Mouse (Mus musculus): ENCODE measurements around the gene Sppl3.
"Not testable (repeated sequence)": the region's sequence is repeated elsewhere in the genome, so short reads cannot be mapped to it uniquely, and the experiment has no call there.

Sppl3 gene

DNA sequence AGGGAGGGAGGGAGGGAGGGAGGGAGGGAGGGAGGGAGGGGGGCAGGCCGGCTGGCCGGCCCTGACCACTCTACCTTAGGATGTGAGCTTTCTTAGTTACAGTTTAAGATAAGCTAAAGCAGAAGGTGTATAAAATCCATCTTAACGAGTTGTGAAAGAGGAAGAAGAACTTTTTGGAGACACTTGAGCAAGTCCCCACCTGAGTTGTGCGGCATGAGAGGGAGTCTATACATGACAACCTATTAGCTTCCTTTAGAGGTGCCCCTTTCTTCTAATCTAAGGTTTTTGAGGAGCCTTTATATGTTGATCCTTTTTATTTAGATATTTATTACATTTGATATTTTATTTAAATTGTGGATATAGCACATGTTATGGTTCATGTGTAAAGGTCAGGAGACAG is 32.7 kb downstream of the Sppl3 start:
- no peak for DNase-seq

DNA sequence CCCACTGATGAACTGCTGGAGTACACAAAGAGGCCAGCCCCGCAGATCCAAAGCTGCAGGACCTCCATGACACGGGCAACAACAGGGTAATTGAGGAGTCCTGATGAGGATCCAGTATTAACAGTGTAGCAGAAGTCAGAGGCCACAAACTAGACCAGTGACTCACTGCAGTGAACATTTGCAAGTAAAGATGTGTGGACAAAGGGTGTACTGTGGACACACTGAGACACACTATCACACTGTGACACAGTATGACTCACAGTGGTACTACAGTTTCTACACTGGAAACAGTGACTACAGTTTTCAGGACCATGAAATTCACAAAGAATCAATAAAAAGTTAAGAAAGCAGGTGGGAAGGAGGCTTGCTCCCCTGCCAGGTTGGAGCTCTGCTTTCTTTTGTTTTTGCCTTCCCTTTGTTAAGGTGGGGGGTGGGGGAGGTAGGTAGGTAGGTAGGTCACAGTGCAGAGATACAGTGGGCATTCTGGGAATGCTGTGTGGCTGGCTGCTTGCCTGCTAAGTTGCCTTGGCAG is 34.3 kb downstream of the Sppl3 start:
- DNase-seq = no peak

DNA sequence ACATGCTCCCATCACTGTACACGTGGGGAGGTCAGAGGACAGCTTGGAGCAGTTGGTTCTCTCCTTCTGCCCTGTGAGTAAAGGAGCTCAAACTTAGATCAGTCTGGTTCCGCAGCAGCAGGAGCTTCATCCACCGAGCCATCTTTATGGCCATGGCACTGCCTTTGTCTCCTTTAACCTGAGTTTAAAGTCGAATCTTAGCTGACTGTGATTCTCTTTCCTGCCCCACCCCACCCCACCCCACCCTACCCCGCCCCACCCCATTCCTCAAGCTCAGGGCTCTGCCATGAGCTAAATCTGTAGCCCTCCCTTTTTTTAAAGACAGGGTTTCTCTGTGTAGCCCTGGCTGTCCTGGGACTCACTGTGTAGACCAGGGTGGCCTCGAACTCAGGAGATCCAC is 38.8 kb downstream of the Sppl3 start:
- no peak for DNase-seq

DNA sequence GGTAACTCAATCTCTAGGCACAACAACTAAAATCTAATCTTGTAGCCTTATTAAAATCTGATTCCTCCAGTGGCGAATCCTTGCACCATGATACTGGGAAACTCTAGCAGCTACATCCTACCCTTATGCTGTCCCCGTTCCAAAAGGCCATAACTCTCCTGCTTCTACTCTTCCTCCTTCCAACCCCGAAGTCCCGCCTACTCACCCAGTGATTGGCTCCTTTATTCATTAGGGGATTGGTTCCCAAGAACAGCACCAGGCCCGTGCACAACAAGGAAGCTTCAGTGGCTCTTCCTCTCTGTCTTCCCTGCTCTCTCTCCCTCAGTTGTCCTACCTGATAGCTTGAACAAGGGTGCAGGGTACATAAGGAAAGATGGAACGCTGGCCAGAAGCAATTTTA is 39.8 kb downstream of the Sppl3 start:
- no peak for DNase-seq

DNA sequence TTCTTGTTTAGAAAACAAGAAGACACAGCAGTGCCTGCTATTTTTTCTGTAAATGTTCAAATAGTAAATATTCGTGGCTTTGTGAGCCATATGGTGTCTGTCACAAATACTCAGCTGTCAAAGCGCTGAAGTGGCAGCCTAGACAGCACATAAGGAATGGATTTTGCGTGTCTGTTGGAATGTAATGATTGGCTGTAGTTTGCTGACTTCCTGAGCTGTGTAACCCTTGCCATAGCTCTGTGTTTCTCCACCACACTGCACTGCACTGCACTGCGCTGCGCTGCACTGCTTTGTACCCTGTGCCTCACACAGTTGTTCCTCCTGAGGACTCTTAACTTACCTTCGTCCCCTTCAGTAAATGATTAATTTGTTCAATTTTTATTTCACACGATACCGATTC is 41.6 kb downstream of the Sppl3 start:
- no peak for DNase-seq

DNA sequence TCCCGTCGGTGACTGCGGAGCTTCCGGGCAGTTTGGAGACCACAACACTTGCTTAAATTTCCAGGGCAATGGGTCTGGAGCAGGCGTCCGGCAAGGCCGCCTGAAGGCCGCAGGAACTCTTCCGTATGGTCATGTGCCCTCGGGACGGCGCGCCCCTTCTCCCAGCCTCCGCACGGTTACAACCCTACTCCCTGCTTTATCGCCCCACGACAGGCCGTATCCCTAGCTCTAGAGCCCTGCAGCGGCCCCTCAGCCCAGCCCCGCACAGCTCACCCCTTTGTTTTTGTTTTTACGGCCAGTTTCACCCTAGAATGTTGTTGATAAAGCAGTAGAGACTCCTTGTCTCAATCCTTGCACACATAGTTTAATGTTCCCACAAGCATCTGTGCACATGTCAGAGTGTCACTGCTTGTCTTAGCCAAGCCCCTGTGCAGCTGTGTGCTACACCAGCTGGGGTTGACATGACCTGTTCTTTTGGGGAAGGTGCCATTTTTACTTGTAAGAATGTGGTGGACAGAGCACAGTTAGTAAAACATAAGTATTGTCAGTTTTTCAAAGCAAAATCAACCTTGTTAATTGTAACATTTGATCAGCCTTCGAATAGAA is 43.0 kb downstream of the Sppl3 start:
- DNase-seq = no peak

DNA sequence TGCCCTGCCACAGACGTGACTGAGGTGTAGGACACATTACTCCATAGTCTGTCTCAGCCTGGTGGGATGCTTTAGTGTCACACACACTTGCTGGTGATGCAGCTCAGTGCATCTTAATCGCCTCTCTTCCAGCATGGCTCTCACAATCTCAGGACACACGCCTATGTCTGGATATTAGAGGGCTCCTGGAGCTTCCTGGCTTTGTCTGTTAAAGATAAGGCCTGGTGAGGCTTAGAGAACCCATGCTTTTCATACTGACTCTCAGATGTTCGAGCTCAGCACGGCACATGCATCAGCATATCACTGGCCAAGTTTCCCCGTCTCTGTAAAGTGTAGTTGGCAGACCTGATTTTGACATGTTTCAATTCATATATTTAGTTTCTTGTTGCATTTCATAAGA is 44.5 kb downstream of the Sppl3 start:
- DNase-seq = no peak

DNA sequence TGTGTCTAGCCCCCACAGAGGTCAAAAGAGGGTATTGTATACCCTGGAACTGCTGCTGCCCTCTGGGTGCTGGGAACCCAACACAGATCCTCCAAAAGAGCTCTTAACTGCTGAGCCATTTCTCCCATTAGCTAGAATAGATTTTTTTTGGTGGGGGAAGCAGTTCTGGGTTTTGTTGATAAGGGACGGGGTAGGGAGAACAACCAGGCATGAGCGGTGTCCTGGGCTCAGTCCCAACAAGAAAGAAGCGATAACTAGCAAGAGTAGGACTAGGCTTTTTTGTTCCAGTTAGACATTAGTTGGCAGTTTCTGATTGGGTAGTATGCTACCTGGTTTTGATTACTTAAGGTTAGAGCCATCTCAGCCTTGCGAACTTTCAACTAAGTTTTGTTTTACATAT is 46.2 kb downstream of the Sppl3 start:
- DNase-seq = no peak

DNA sequence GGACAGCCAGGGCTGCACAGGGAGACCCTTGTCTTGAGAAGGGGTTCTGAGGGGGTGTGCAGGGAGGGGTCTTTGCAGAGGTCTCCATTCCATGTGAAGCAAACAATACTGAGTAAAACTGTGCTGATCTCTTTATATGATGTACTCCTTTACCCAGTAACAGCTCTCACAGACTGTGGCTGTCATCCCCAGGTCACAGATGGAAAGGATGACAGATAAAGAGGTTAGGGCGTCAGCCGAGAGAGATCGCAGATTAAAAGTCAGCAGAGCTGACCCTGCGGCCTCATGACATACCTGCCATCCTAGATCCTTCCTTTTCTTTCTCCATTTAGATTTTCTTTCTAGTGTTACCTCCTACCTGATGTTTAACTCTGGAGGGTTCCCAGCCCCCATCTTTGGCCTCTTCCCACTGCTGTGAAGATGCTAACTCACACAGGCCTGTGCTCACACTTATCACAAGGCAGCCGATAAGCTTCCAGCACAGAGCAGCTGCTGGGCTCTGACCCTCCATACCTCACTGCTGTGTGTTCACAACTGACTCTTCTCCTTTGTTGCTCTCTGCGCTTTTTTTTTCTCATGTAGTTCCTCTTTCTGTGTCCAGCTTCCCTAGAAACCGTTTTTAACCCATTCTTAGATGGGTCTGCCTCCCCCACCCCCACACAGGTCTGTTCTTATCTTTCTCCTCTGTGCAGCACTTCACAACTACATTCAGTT is 47.8 kb downstream of the Sppl3 start:
- DNase-seq = no peak

DNA sequence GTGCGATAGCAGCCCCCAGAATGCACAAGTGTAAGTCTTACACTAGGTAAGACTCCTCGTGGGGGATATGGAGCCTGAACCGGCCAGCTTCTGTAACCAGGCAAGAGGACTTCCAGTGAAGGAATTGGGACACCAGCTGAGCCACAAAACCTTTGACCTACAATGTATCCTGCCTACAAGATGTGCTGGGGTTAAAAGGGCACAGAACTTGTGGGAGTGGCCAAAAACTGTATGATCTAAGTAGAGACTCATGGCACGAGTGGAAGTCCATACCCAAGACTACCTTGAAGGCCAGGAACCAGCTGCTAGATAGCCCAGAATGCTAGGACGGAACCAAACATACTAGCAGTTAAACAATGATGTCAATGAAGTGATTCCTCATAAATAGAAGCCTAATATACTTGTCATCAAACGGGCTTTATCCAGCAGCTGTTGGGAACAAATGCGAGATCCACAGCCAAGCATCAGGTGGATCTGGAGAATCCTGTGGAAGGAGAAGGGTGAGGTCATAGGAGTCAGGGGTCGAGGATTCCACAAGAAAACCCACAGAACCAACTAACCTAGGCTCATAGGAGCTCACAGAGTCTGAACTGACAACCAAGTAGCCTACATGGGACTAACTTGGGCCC is 49.2 kb downstream of the Sppl3 start:
- no peak for DNase-seq

DNA sequence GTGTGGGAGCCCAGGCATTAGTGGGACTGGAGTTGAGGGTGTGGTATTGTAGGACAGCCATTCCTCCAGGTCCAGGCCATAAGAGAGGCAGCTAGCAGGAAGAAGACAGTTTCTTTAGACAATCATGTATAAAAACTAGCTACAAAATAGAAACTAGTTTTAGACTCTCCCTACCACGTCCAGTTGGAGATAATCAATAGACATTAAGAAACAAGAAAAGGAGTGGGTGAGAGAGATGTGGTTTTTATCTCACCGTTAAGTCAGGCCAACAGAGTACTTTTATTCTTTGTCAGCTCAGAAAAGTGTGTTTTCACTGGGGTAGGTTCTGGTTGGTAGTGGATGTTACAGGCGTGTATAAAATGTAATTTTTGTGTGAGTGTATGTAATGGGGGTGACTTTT is 50.0 kb downstream of the Sppl3 start:
- no peak for DNase-seq

DNA sequence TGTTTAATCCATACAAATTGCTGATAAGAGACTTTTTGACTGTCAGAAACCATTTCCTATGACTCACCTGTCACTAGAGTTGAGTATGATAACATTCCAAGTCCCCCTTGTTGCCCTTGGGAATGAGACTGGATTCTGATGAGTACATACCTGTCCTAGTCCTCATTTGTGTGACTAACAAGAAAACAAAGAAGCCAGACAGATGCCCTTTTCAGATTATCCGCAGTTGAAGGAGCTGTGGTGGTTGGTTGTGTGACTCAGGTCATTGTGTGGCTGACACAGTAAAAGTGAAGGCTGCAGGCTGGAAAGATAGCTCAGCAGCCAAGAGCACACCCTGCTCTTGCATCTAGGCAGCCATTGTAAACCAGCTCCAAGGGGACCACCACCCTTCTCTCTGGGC is 51.6 kb downstream of the Sppl3 start:
- no peak for DNase-seq

DNA sequence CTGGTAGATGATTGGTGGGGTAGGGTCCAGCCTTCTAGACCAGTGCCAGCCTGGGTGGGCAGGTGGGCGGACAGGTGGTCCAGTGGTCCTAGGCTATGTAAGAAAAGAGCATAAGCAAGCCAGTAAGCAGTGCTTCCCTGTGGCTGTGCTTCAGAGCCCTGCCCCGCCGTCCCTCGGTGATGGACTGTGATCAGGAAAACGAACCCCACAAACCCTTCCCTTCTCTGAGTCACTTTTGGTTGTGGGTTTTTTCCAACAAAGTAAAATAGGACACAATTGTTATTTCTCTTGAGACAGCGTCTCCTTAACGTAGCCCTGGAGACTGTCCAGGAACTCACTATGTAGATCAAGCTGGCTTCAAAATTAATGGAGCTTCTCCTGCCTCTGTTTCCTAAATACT is 52.5 kb downstream of the Sppl3 start:
- no peak for DNase-seq

DNA sequence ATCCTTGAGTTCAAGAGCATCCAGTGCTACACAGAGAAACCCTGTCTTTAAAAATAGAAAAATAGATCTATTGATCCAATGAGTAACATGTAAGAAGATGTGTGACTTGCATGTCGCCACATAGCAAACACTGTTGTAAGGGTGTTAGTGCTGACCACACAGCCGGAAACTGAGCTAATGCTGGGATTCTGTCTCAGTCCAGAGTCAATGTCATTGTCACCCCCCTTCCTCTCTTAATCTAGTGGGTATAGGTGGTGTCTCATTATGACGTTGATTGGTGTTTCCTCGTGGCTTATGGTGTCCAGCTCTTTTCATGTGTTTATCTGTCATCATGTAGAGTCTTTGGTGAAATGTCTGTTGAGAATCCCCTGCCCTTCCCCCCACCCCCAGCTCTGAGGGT is 55.3 kb downstream of the Sppl3 start:
- no peak for DNase-seq

DNA sequence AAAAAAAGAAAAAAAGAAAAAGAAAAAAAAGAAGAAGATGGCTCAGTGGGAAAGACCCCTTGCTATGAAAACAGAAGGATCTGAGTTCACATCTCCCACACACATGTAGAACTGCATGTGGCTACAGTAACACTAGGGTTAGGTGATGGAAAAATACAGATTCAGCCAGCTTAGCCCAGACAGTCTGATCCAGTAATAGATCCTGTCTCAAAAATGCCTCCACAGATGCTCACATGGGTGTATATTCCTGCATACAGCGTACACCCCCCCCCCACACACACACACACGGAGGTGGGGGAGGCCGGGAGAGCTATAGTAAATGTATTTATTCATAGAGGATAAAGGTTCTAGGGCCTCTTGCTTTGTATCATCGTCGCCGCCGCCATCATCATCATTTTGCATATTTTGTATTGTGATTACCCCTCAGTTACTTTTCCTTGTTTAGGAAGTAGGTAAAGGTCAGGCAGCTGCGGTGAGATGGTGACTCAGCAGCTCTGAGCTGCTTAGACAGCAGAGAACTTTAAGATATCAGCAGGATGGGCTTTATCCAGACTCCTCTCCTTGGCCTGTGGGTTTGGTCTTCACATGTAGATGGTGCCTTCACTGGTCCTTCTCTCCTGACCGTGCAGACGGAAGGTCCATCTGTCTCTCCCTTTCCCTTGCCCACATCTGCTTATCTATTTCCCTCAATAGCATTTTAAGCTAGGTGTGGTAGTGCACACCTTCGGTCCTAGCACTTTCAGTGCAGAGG is 57.9 kb downstream of the Sppl3 start:
- DNase-seq = no peak

DNA sequence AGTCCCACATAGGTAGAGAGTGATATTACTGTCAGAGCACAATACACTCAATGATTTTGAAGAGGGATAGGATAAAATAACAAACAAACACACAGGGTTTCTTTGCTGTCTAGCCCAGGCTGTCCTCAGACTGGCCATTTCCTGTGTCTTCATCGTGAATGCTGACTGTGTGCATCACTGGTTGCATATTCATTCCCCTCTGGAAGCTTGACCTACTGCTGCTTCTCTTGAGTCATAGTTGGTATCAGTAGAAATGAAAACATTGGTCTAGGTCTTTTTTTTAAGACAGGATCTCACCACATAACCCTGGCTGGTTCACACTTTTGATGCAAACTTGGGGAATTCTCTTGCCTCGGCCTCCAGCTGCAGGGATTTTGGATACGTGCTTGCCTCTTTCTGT is 58.7 kb downstream of the Sppl3 start:
- no peak for DNase-seq

DNA sequence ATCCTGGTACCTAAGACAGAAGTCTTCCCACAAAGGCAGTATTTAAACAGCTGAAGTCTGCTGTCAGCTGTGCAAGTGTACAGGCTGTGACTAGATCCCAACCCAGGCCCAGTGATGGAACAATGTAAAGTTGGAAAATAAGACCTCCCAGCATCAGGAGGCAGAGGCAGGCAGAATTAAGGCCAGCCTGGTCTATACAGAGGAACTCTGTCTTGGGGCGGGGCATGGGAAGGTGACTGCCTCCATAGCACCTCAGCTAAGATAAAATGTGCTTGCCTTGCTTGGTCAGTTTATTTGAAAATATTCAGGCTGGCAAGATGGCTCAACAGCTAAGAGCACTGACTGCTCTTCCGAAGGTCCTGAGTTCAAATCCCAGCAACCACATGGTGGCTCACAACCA is 59.5 kb downstream of the Sppl3 start:
- DNase-seq = no peak

DNA sequence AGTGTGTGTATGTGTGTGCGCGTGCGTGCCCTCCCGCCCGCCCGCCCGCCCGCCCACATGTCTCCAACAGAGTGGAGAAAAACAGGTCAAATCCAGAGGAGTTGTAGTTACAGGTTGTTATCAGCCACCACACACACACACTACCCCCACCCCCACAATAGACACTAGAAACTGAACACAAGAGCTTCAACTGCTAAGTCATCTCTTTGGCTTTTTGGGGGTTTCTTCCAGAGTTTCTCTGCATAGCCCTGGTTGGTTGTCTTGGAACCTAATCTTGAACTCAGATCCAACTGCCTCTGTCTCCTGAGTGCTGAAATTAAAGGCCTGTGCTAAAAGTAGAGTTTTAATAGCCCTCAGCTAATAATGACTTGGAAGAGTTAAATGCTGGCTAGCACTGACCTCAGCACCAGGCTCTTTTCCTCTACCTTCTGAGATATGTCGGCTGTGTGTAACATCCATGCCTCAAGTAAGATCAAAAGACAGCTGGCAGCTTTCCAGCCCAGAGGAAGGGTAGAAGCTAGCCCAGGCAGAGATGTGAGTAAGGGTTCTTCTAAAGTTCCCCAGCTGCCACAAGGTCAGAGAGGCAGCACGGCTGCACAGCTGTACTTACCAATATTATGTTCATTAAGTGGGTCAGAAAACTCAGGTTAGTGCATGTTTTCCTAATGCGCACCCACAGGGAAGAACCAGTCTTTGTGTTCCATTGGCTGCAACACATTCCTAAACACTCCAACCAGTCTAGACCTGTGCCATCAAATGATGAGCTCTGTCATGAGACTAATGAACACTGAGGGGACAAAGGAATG is 60.4 kb downstream of the Sppl3 start:
- no peak for DNase-seq

DNA sequence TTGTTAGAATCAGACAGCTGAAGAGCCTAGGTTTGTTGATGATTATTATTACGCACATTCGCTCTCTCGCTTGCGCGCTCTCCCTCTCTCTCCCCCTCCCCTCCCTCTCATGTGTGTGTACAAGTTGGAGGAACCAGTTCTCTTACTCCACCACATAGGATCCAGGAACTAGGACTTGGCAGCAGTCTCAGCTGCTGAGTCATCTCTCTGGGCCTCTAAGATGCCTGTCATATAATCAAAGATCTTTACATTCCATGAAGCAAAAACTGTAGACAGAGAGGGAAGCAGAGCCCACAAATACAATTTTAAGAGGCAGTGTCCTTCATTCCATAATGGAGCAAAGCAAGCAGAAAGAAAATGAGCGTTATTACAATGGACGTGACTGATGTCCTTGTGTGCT is 61.2 kb downstream of the Sppl3 start:
- DNase-seq = peak; percentile 28 to 44

DNA sequence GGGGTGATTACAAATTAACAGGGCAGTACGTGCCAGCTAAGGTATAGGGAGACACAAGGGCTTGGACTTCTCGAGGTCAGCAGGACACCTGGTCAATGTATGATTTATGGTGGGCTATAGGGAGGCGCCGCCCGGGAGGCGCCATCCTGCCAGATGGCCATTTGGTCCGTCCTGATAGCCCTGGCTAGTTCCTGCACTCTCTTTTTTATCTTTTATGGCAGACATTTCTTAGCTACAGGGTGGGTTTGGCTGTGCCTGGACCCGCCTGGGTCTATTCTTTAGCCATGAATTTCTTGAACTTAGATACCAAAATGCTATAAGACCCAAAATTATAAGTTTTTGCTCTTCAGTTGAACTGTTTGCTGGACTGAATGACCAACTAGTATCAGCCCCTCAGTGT is 62.4 kb downstream of the Sppl3 start:
- not testable (repeated sequence) for DNase-seq

DNA sequence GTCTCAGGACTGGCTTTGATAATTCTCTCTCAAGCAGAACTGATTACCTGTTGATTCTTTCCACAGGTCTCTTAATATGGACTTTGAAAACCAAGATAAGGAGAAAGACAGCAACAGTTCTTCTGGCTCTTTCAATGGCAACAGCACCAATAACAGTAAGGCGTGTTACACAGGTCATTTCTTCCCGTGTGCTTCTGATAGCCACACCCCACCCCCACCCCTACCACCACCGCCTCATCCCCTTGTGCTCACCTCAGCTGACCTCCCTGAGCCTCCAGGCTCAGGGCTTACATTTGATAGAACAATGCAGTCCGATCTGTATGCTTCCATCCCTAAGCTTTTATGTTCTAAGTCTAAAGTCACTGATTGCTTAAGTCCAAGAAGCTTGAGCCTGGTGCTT is 63.8 kb downstream of the Sppl3 start:
- DNase-seq = no peak

DNA sequence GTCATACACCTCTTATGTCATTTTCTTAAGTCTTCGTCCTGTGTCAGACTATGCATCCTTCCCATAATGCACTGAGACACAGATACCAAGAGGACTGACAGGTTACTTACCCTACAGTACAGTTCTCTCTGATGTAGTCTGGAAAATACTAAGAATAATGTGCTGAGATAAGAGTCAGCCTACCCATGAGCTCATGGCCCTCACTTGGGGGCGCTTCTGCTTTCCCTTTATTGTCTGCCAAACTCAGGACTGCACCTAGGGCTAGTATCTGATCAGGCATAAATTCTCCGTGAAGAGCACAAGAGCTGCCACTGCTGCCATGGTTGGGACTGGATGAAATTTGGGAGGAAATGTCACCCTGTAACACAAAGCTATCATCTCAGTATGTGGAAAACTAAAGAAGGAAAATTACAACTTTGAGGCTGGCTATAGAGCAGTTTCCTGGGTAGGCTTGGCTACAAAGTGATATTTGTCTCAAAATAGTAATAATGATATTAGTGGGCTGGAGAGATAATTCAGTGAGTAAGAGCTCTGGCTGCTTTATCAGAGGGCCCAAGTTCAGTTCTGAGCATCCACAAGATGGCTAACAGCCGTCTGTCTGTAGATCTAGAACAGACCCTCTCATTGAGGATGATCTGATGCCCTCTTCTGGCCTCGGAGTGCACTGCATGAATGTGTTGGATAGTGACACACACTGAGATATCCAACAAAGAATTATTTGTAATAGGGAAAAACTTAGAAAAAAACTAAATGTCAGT is 65.4 kb downstream of the Sppl3 start:
- DNase-seq = peak; percentile 70 to 74

All from cerebellum, adult 18-20 months (tissue).